Mouse (Mus musculus): ENCODE results near the gene Rad51d.
"Not testable (repeated sequence)": the region's sequence is repeated elsewhere in the genome, so short reads cannot be mapped to it uniquely, and the experiment has no call there.

DNA sequence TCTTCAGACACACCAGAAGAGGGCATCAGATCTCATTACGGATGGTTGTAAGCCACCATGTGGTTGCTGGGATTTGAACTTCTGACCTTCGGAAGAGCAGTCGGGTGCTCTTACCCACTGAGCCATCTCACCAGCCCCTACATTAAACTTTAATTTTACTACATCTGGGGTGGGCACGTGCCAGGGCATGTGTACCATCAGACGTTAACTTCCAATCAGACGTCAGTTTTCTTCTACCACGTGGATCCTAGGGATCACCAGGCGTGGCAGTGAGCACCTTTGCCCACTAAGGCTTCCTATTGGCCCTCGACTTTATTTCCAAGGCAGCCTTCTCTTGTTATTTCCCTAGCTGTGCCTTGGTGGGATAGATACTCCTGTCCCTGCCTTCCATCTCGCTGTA is 58.0 kb downstream of the Rad51d start:
- not testable (repeated sequence) for TF ChIP-seq CTCF, EP300 (IDR thresholded peaks at IDR 0.05; ENCODE audit: low read depth)

Measured in liver, embryonic 14.5 days (tissue).